Mouse (Mus musculus): ENCODE measurements at regions not wholly inside any gene's neighbourhood (a gene's known extent, or its start where the extent isn't known, plus 50 kb on each side); places are given as distances from the start of the nearest gene placed in this dataset.

DNA sequence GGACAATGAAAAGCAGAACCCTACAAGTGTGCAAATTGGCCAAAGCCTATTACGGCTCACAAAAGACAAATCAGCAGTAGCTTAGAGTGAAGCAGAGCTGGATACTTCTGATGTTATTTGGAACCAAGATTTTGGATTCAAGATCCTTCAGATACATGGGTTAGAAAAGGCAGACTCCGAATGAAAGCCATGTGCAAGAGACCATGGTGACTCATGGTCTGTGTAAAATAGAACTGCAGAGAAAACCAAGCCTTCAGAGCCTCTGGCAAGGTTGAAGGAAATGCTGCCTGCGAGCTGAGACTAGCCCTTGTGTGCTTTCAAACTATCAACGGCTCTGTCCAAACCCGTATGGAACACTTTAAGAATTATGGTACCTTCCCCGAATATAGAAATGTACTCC, 244.4 kb upstream of the Id4 start:
- no peaks in the 10 kb centered on the region for H3K27me3 ChIP-seq (ENCODE audit: control insufficient read depth, insufficient read depth, low read length)
- no peak for TF ChIP-seq POLR2A (IDR thresholded peaks at IDR 0.05; ENCODE audit: borderline replicate concordance, insufficient read depth, low read length)
- no peak for TF ChIP-seq CTCF (IDR thresholded peaks at IDR 0.05; ENCODE audit: borderline replicate concordance, insufficient read depth, low read depth, low read length)
- H3K4me3 ChIP-seq (replicated peaks; ENCODE audit: insufficient read depth, low read depth, low read length), result no peak overlapping the region
- no peak for DNase-seq
- H3K27ac ChIP-seq (ENCODE audit: insufficient read depth, low read length), result no peak overlapping the region
- WGBS, result 96% methylated on average over 6 of the region's 6 CpGs
- H3K4me1 ChIP-seq (ENCODE audit: control insufficient read depth, insufficient read depth, low read length), result peaks cover 3% of the 10 kb centered on the region

DNA sequence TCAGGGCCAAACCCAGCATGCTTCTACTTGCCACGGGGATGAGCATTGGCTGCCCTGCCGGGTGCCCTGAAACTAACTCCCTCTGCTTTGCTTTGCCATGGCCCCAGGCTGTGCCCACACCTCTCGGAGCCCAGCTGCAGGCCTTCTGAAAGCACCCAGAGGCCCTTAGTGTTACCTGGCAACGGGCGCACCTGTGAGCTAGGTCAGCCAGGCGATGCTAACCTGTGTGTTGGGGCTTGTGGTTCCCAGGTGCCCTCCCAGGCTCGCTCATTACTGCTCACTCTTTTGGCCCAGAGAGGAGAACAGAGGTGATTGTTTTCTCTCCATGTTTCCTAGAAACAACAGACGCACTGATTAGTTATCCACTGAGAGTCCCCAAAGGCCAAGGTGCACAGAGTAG, 243.4 kb upstream of the Id4 start:
- Histone ChIP-seq H3K27ac (ENCODE audit: insufficient read depth, low read length) (no peak overlapping the region), H3K27me3 (ENCODE audit: control insufficient read depth, insufficient read depth, low read length) (no peaks in the 10 kb centered on the region), H3K4me3 (replicated peaks; ENCODE audit: insufficient read depth, low read depth, low read length) (no peak overlapping the region), H3K4me1 (ENCODE audit: control insufficient read depth, insufficient read depth, low read length) (peaks cover 3% of the 10 kb centered on the region)
- WGBS, result 33% methylated on average over 8 of the region's 8 CpGs
- DNase-seq, result peak in 1 of 2 experiments; percentile 12
- TF ChIP-seq POLR2A (IDR thresholded peaks at IDR 0.05; ENCODE audit: borderline replicate concordance, insufficient read depth, low read length), result no peak
- no peak for TF ChIP-seq CTCF (IDR thresholded peaks at IDR 0.05; ENCODE audit: borderline replicate concordance, insufficient read depth, low read depth, low read length)

DNA sequence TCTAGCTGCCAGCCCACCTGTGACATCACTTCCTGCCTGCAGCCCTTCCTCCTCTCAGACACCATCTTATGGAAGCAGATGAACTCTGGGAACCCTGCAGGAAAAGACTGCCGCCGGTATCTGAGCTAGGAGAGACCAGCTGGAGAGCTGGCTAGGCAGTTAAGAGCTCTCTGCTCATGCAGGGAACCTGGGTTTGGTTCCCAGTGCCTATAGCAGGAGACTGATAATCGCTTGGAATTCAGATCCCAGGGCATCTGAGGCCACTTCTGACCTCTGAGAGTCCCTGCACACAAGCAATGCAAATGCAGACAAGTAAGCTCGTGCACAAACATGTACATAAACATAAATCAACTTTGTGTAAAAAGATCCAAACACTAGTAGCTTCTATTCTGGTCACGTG, 242.4 kb upstream of the Id4 start:
- 45% methylated on average over 5 of the region's 5 CpGs for WGBS
- Histone ChIP-seq H3K27me3 (ENCODE audit: control insufficient read depth, insufficient read depth, low read length) (no peaks in the 10 kb centered on the region), H3K4me3 (replicated peaks; ENCODE audit: insufficient read depth, low read depth, low read length) (no peak overlapping the region), H3K27ac (ENCODE audit: insufficient read depth, low read length) (no peak overlapping the region), H3K4me1 (ENCODE audit: control insufficient read depth, insufficient read depth, low read length) (peaks cover 3% of the 10 kb centered on the region)
- DNase-seq, result no peak
- TF ChIP-seq CTCF (IDR thresholded peaks at IDR 0.05; ENCODE audit: borderline replicate concordance, insufficient read depth, low read depth, low read length), result no peak
- no peak for TF ChIP-seq POLR2A (IDR thresholded peaks at IDR 0.05; ENCODE audit: borderline replicate concordance, insufficient read depth, low read length)

DNA sequence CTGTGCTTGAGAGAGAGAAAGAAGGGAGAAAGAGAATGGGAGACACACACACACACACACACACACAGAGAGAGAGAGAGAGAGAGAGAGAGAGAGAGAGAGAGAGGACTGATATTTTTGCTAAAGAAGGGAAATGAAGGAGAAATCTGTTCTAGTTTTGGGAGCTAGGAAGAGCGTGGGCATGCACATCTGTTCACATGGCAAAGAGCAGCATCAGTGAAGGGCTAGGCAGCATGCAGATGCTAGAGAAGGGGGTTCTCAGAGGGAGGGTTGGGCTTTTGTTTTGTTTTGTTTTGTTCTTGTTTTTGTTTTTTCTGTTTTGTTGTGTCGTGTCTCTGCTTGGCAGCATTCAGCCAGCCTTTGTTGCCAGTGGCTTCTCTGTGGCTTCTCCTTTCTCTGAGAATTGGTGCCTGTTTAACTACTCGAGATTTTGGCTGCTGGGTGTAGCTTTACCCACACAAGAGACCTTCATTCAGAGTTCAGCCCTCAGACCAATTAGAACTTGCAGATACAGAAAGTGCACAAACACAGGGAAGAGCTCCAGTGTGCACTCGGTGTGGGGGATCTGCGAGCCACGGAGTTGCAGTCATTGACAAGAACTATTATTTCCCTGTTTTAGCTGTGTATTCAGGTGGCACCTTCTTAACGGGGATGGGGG, 237.9 kb upstream of the Id4 start:
- Histone ChIP-seq H3K27ac (ENCODE audit: insufficient read depth, low read length) (no peak overlapping the region), H3K27me3 (ENCODE audit: control insufficient read depth, insufficient read depth, low read length) (no peaks in the 10 kb centered on the region), H3K4me3 (replicated peaks; ENCODE audit: insufficient read depth, low read depth, low read length) (no peak overlapping the region), H3K4me1 (ENCODE audit: control insufficient read depth, insufficient read depth, low read length) (no peaks in the 10 kb centered on the region; the same call in 1 of the 2 replicates)
- DNase-seq, result no peak
- TF ChIP-seq POLR2A (IDR thresholded peaks at IDR 0.05; ENCODE audit: borderline replicate concordance, insufficient read depth, low read length), result no peak
- no peak for TF ChIP-seq CTCF (IDR thresholded peaks at IDR 0.05; ENCODE audit: borderline replicate concordance, insufficient read depth, low read depth, low read length)
- WGBS, result 64% methylated on average over 7 of the region's 7 CpGs

DNA sequence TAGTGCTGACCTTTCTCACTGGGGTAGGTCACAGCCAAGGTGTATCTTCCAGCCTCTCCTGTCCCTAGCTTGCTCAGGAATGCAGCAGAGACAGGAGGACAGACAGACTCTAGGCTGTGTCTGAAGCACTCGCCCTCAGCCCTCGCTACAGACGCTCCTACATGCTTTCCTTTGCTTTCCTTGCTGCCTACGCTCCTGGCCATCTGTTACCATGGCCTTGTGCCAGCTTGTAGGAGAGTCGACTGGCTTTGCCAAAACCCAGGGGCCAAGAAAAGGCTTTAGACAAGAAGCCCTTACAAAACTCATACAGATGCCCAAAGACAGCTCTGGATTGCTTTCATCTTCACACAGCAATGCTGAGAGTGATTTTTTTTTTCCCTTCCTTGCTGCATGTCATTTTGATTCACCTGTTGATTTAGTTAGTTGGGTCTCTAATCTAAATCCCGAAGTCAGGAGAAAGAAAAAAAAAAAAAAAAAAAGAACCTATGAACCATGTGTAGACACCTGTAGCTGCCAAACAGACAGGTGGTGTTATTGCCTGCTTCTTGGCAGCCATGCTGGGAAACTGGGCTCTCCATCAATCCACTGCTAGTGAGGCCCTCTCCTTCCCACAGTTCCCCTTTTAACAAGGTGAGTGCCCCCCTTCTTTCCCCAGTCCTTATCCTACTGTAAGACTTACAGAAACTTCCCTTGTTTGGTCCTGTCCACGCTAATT, 233.1 kb upstream of the Id4 start:
- no peak for TF ChIP-seq CTCF (IDR thresholded peaks at IDR 0.05; ENCODE audit: borderline replicate concordance, insufficient read depth, low read depth, low read length)
- no peak for TF ChIP-seq POLR2A (IDR thresholded peaks at IDR 0.05; ENCODE audit: borderline replicate concordance, insufficient read depth, low read length)
- no peak overlapping the region for H3K27ac ChIP-seq (ENCODE audit: insufficient read depth, low read length)
- H3K4me1 ChIP-seq (ENCODE audit: control insufficient read depth, insufficient read depth, low read length), result peaks cover 4% of the 10 kb centered on the region; the same call in 1 of the 2 replicates
- peak overlapping the region; percentile 5 for H3K4me3 ChIP-seq (replicated peaks; ENCODE audit: insufficient read depth, low read depth, low read length)
- peak; percentile 84 to 91 for DNase-seq
- WGBS, result 15% methylated on average over 7 of the region's 7 CpGs
- H3K27me3 ChIP-seq (ENCODE audit: control insufficient read depth, insufficient read depth, low read length), result no peaks in the 10 kb centered on the region

DNA sequence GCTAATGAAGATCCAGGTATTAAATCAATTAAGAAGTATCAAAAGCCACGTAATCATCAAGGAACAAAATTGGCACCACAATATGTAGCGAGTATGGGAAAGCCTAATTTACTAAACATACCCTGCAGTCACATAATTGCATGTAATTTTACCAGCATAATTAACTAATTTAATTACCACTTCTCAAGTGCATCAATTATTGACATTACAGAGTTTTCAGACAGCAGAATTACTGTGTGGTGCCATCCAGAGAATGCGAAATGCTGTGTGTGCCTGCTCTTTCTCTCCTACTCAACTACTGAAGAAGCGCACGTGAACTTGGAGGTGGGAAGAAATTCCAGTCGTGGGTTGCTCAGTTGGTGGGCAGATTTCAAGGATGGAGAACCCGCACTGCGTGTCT, 229.5 kb upstream of the Id4 start:
- H3K27me3 ChIP-seq (ENCODE audit: control insufficient read depth, insufficient read depth, low read length), result no peaks in the 10 kb centered on the region
- no peak for TF ChIP-seq CTCF (IDR thresholded peaks at IDR 0.05; ENCODE audit: borderline replicate concordance, insufficient read depth, low read depth, low read length)
- TF ChIP-seq POLR2A (IDR thresholded peaks at IDR 0.05; ENCODE audit: borderline replicate concordance, insufficient read depth, low read length), result no peak
- WGBS, result 85% methylated on average over 8 of the region's 8 CpGs
- DNase-seq, result no peak
- no peak overlapping the region for H3K4me3 ChIP-seq (replicated peaks; ENCODE audit: insufficient read depth, low read depth, low read length)
- peaks cover 4% of the 10 kb centered on the region; the same call in 1 of the 2 replicates for H3K4me1 ChIP-seq (ENCODE audit: control insufficient read depth, insufficient read depth, low read length)
- no peak overlapping the region for H3K27ac ChIP-seq (ENCODE audit: insufficient read depth, low read length)

DNA sequence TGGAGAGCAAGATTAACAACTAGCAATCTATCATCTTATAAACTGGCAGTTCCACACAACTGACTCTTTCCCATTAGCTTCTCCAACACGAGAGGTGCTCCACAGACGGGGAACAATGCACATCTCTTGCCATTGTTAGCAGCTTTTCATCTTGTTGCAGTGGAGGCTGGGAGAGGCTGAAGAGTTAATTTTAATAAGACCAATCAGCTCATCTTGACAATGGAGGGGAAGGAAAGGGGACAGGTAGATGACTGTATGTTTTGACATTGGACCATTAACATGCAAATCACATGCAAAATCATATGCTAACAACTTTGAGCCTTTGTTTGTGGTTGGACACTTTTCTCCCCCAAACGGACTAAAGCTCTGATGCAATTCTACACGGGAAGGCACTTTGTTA, 218.9 kb upstream of the Id4 start:
- no peak for DNase-seq
- Histone ChIP-seq H3K27ac (ENCODE audit: insufficient read depth, low read length) (no peak overlapping the region), H3K4me1 (ENCODE audit: control insufficient read depth, insufficient read depth, low read length) (no peaks in the 10 kb centered on the region), H3K4me3 (replicated peaks; ENCODE audit: insufficient read depth, low read depth, low read length) (no peak overlapping the region), H3K27me3 (ENCODE audit: control insufficient read depth, insufficient read depth, low read length) (no peaks in the 10 kb centered on the region; the same call in 1 of the 2 replicates)
- TF ChIP-seq POLR2A (IDR thresholded peaks at IDR 0.05; ENCODE audit: borderline replicate concordance, insufficient read depth, low read length) (no peak), CTCF (IDR thresholded peaks at IDR 0.05; ENCODE audit: borderline replicate concordance, insufficient read depth, low read depth, low read length) (no peak)
- 72% methylated on average over 4 of the region's 4 CpGs for WGBS

DNA sequence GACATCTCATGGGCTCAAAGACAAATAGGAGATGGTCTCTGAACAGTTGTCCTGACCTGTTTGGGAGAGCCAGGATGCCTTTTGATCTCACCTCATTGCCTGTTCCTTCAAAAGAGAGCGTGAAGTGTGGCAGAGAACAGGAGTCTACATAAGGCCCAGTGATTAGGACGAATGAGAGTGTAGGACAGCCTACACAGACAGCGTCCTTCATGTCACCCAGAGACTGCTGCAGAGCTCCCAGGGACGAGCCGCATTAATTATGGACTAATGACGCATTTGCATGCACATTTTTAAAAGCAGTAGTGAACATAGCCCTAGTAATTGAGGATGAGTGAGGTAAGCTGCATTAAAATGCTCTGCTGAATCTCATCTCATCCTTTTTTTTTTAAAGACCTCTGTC, 218.5 kb upstream of the Id4 start:
- Histone ChIP-seq H3K27me3 (ENCODE audit: control insufficient read depth, insufficient read depth, low read length) (no peaks in the 10 kb centered on the region; the same call in 1 of the 2 replicates), H3K4me1 (ENCODE audit: control insufficient read depth, insufficient read depth, low read length) (no peaks in the 10 kb centered on the region), H3K4me3 (replicated peaks; ENCODE audit: insufficient read depth, low read depth, low read length) (no peak overlapping the region), H3K27ac (ENCODE audit: insufficient read depth, low read length) (no peak overlapping the region)
- WGBS, result 89% methylated on average over 6 of the region's 6 CpGs
- DNase-seq, result no peak
- no peak for TF ChIP-seq CTCF (IDR thresholded peaks at IDR 0.05; ENCODE audit: borderline replicate concordance, insufficient read depth, low read depth, low read length)
- TF ChIP-seq POLR2A (IDR thresholded peaks at IDR 0.05; ENCODE audit: borderline replicate concordance, insufficient read depth, low read length), result no peak
